Mouse (Mus musculus) C2C12 (cell line): ENCODE data around the gene Tbc1d10a. TPM values are rescaled to one million over a fixed set of nuclear protein-coding genes. Genes with fewer than 3 reads are reported as not detected.

ENCODE experiments used
- H3K27me3 ChIP-seq: one replicate; pipeline ENCODE4 v1.6.1; 2011; ENCODE audit not compliant: control insufficient read depth, insufficient read depth, insufficient read length
- H3K36me3 ChIP-seq: one replicate; pipeline ENCODE4 v1.6.1; 2011; ENCODE audit not compliant: control insufficient read depth, insufficient read depth
- H3K4me3 ChIP-seq: one replicate; pipeline ENCODE4 v1.5.1; 2011; ENCODE audit warnings: mild to moderate bottlenecking, control low read depth; ENCODE audit not compliant: poor library complexity, insufficient read depth, severe bottlenecking
- H3K79me2 ChIP-seq: one replicate; pipeline ENCODE4 v1.6.1; 2011; ENCODE audit not compliant: control insufficient read depth, insufficient read depth
- H3K79me3 ChIP-seq: one replicate; pipeline ENCODE4 v1.6.1; 2011; ENCODE audit warnings: low read depth, control low read depth
- H3ac ChIP-seq: one replicate; pipeline ENCODE3; 2011; ENCODE audit warnings: low read depth; ENCODE audit not compliant: control insufficient read depth, insufficient read length
- CEBPB ChIP-seq: IDR thresholded peaks from one replicate; pipeline ENCODE4 v1.6.1; 2011; ENCODE audit warnings: low read depth, mild to moderate bottlenecking, control low read depth, moderate library complexity
- MAX ChIP-seq: IDR thresholded peaks from one replicate; pipeline ENCODE4 v1.6.1; 2011; ENCODE audit warnings: mild to moderate bottlenecking, control low read depth
- MYOD1 ChIP-seq: IDR thresholded peaks from one replicate; pipeline ENCODE4 v1.6.1; 2011; ENCODE audit warnings: low read depth; ENCODE audit not compliant: control insufficient read depth, insufficient read length
- MYOG ChIP-seq: IDR thresholded peaks from one replicate; pipeline ENCODE4 v1.6.1; 2011; ENCODE audit not compliant: control insufficient read depth, insufficient read length; ENCODE audit errors: extremely low read depth
- USF1 ChIP-seq: IDR thresholded peaks from one replicate; pipeline ENCODE4 v1.6.1; 2011; ENCODE audit warnings: low read depth, mild to moderate bottlenecking, control low read depth, moderate library complexity
- microRNA-seq: library from miRNA; unstranded; fragments of <30 nt; microRNA quantifications from one replicate; pipeline ENCODE4, GENCODE M21; 2019; ENCODE audit warnings: borderline microRNAs expressed
- polyA plus RNA-seq: library from polyadenylated mRNA; unstranded; fragments of >200 nt; fragmentation: generic; extraction: Trizol; gene quantifications from one replicate; pipeline ENCODE4 v1.2.1, GENCODE M21; 2012; ENCODE audit warnings: missing spikeins

Gene Tbc1d10a
- polyA plus RNA-seq, 1 experiment, result 22.4 TPM

- no peaks in the 10 kb centered on the region for H3K27me3 ChIP-seq
These were observed 77.5 kb downstream of the Tbc1d10a start for GRCm38 (mm10) chr11:4264066-4264465.

More at GRCm38 (mm10) chr11:4264066-4264465, 77.5 kb downstream of the Tbc1d10a start:
- Histone ChIP-seq H3K36me3 (peaks cover 7% of the 10 kb centered on the region), H3K79me2 (peaks cover 22% of the 10 kb centered on the region), H3K79me3 (no peaks in the 10 kb centered on the region), H3K4me3 (no peak overlapping the region), H3ac (no peak overlapping the region)
- TF ChIP-seq MYOG, result no peak
- TF ChIP-seq MAX, result peak; percentile 52
- TF ChIP-seq MYOD1, result no peak
- no peak for TF ChIP-seq CEBPB
- no peak for TF ChIP-seq USF1

Small RNA genes lying within 50 kb of the gene (microRNA-seq; reads per million reads assigned to microRNA genes)
- gene Mir3060, result 7.5 reads per million, percentile 55 among the genes with 10 or more reads in this experiment

Other genes with a start within 250 kb of the Tbc1d10a start
- gene Pes1, start 222.8 kb upstream of the Tbc1d10a start, polyA plus RNA-seq, result 146 TPM
- 0.07 TPM for gene 4930556J24Rik, start 210.0 kb upstream of the Tbc1d10a start, polyA plus RNA-seq
- gene Gal3st1, start 203.2 kb upstream of the Tbc1d10a start, polyA plus RNA-seq, result 0.06 TPM
- gene Sec14l4, start 155.3 kb upstream of the Tbc1d10a start, polyA plus RNA-seq, result not detected
- not detected for gene Sec14l3, start 121.9 kb upstream of the Tbc1d10a start, polyA plus RNA-seq
- 10.8 TPM for gene Mtfp1, start 91.3 kb upstream of the Tbc1d10a start, polyA plus RNA-seq
- gene Sec14l2, start 63.4 kb upstream of the Tbc1d10a start, polyA plus RNA-seq, result 7.3 TPM
- gene Rnf215, start 51.6 kb upstream of the Tbc1d10a start, polyA plus RNA-seq, result 13.6 TPM
- 3.7 TPM for gene Ccdc157, start 26.5 kb upstream of the Tbc1d10a start, polyA plus RNA-seq
- 64.9 TPM for gene Sf3a1, start 26.4 kb upstream of the Tbc1d10a start, polyA plus RNA-seq
- 1.5 TPM for gene Castor1, start 31.4 kb downstream of the Tbc1d10a start, polyA plus RNA-seq
- gene Osm, start 49.6 kb downstream of the Tbc1d10a start, polyA plus RNA-seq, result not detected
- 1.0 TPM for gene Lif, start 70.8 kb downstream of the Tbc1d10a start, polyA plus RNA-seq